Mouse (Mus musculus): Measurements from ENCODE around the gene Hspa1a. TPM values are rescaled to one million over a fixed set of nuclear protein-coding genes. Genes with fewer than 3 reads are reported as not detected.

Hspa1a gene
- 1,550 TPM for polyA plus RNA-seq (2017; shearing (Covaris generic))

GRCm38 (mm10) chr17:34972069-34972749, at the start of gene Hspa1a, which contains the start of gene Hspa1l:
TSS of gene Hspa1a (minus strand) at chr17:34972156.
TSS of gene Hspa1l (plus strand) at chr17:34972703.

GRCm38 (mm10) chr17:35016376-35016775, 44.4 kb upstream of the Hspa1a start, which contains the start of gene Vwa7:
TSS of gene Vwa7 (plus strand) at chr17:35016579.

GRCm38 (mm10) chr17:35000717-35001451, 28.9 kb upstream of the Hspa1a start, which contains the start of gene Vars:
TSS of gene Vars (plus strand) at chr17:35000987.

GRCm38 (mm10) chr17:34981690-34982180, 9.8 kb upstream of the Hspa1a start, which contains the start of gene Lsm2:
TSS of gene Lsm2 (plus strand) at chr17:34981862.

GRCm38 (mm10) chr17:34969822-34970221, 2.1 kb downstream of the Hspa1a start, which contains the start of gene Gm20481:
TSS of gene Gm20481 (plus strand) at chr17:34969912.

GRCm38 (mm10) chr17:34959130-34959778, 12.7 kb downstream of the Hspa1a start, which contains the start of gene Hspa1b:
TSS of gene Hspa1b (minus strand) at chr17:34959238.

GRCm38 (mm10) chr17:34931061-34931734, 40.8 kb downstream of the Hspa1a start, which contains the start of gene Neu1:
TSS of gene Neu1 (plus strand) at chr17:34931253.

Other genes starting within 250 kb of the Hspa1a start
- gene C4b, start 228.3 kb downstream of the Hspa1a start, polyA plus RNA-seq (2017; shearing (Covaris generic)) = not detected
- gene Cyp21a1, start 167.6 kb downstream of the Hspa1a start, polyA plus RNA-seq (2017; shearing (Covaris generic)) = not detected
- 25.8 TPM for gene Stk19, start 135.2 kb downstream of the Hspa1a start, polyA plus RNA-seq (2017; shearing (Covaris generic))
- gene Dxo, start 135.1 kb downstream of the Hspa1a start, polyA plus RNA-seq (2017; shearing (Covaris generic)) = 123 TPM
- 128 TPM for gene Skiv2l, start 121.9 kb downstream of the Hspa1a start, polyA plus RNA-seq (2017; shearing (Covaris generic))
- gene Nelfe, start 121.8 kb downstream of the Hspa1a start, polyA plus RNA-seq (2017; shearing (Covaris generic)) = 49.5 TPM
- gene Cfb, start 109.6 kb downstream of the Hspa1a start, polyA plus RNA-seq (2017; shearing (Covaris generic)) = not detected
- gene Zbtb12, start 92.7 kb downstream of the Hspa1a start, polyA plus RNA-seq (2017; shearing (Covaris generic)) = 0.21 TPM
- not detected for gene Gm20547, start 90.1 kb downstream of the Hspa1a start, polyA plus RNA-seq (2017; shearing (Covaris generic))
- 1.2 TPM for gene C2, start 73.9 kb downstream of the Hspa1a start, polyA plus RNA-seq (2017; shearing (Covaris generic))
- gene Ehmt2, start 73.7 kb downstream of the Hspa1a start, polyA plus RNA-seq (2017; shearing (Covaris generic)) = 57.8 TPM
- not detected for gene Slc44a4, start 57.7 kb downstream of the Hspa1a start, polyA plus RNA-seq (2017; shearing (Covaris generic))
- 74.6 TPM for gene Neu1, start 40.9 kb downstream of the Hspa1a start, polyA plus RNA-seq (2017; shearing (Covaris generic))
- 2,452 TPM for gene Hspa1b, start 12.9 kb downstream of the Hspa1a start, polyA plus RNA-seq (2017; shearing (Covaris generic))
- 125 TPM for gene Gm20481, start 2.2 kb downstream of the Hspa1a start, polyA plus RNA-seq (2017; shearing (Covaris generic))
- gene Hspa1l, start 547 bp upstream of the Hspa1a start, polyA plus RNA-seq (2017; shearing (Covaris generic)) = not detected
- 47.6 TPM for gene Lsm2, start 9.7 kb upstream of the Hspa1a start, polyA plus RNA-seq (2017; shearing (Covaris generic))
- gene Vars, start 28.8 kb upstream of the Hspa1a start, polyA plus RNA-seq (2017; shearing (Covaris generic)) = 182 TPM
- gene Vwa7, start 44.4 kb upstream of the Hspa1a start, polyA plus RNA-seq (2017; shearing (Covaris generic)) = 0.10 TPM
- gene Sapcd1, start 55.9 kb upstream of the Hspa1a start, polyA plus RNA-seq (2017; shearing (Covaris generic)) = not detected
- 2.2 TPM for gene Msh5, start 74.6 kb upstream of the Hspa1a start, polyA plus RNA-seq (2017; shearing (Covaris generic))
- 305 TPM for gene Clic1, start 77.8 kb upstream of the Hspa1a start, polyA plus RNA-seq (2017; shearing (Covaris generic))
- 1.00 TPM for gene Ddah2, start 86.9 kb upstream of the Hspa1a start, polyA plus RNA-seq (2017; shearing (Covaris generic))
- gene Ly6g6c, start 93.2 kb upstream of the Hspa1a start, polyA plus RNA-seq (2017; shearing (Covaris generic)) = not detected
- gene Mpig6b, start 94.0 kb upstream of the Hspa1a start, polyA plus RNA-seq (2017; shearing (Covaris generic)) = not detected
- gene Ly6g6e, start 104.7 kb upstream of the Hspa1a start, polyA plus RNA-seq (2017; shearing (Covaris generic)) = not detected
- gene Ly6g6d, start 105.9 kb upstream of the Hspa1a start, polyA plus RNA-seq (2017; shearing (Covaris generic)) = not detected
- not detected for gene Ly6g6f, start 113.5 kb upstream of the Hspa1a start, polyA plus RNA-seq (2017; shearing (Covaris generic))
- 88.6 TPM for gene Abhd16a, start 117.1 kb upstream of the Hspa1a start, polyA plus RNA-seq (2017; shearing (Covaris generic))
- gene Ly6g5c, start 136.1 kb upstream of the Hspa1a start, polyA plus RNA-seq (2017; shearing (Covaris generic)) = not detected
- 2.1 TPM for gene Ly6g5b, start 143.3 kb upstream of the Hspa1a start, polyA plus RNA-seq (2017; shearing (Covaris generic))
- 43.9 TPM for gene Gpank1, start 149.3 kb upstream of the Hspa1a start, polyA plus RNA-seq (2017; shearing (Covaris generic))
- gene Csnk2b, start 149.9 kb upstream of the Hspa1a start, polyA plus RNA-seq (2017; shearing (Covaris generic)) = 190 TPM
- 0.75 TPM for gene D17H6S53E, start 154.2 kb upstream of the Hspa1a start, polyA plus RNA-seq (2017; shearing (Covaris generic))
- not detected for gene Apom, start 159.9 kb upstream of the Hspa1a start, polyA plus RNA-seq (2017; shearing (Covaris generic))
- 75.1 TPM for gene Bag6, start 163.0 kb upstream of the Hspa1a start, polyA plus RNA-seq (2017; shearing (Covaris generic))
- 38.6 TPM for gene Prrc2a, start 192.7 kb upstream of the Hspa1a start, polyA plus RNA-seq (2017; shearing (Covaris generic))
- gene Aif1, start 203.9 kb upstream of the Hspa1a start, polyA plus RNA-seq (2017; shearing (Covaris generic)) = not detected
- 1.6 TPM for gene Lst1, start 216.3 kb upstream of the Hspa1a start, polyA plus RNA-seq (2017; shearing (Covaris generic))
- 849 TPM for gene Ltb, start 222.3 kb upstream of the Hspa1a start, polyA plus RNA-seq (2017; shearing (Covaris generic))
- gene Tnf, start 229.9 kb upstream of the Hspa1a start, polyA plus RNA-seq (2017; shearing (Covaris generic)) = 107 TPM
- gene Lta, start 233.2 kb upstream of the Hspa1a start, polyA plus RNA-seq (2017; shearing (Covaris generic)) = 42.5 TPM
- not detected for gene Gm16181, start 248.7 kb upstream of the Hspa1a start, polyA plus RNA-seq (2017; shearing (Covaris generic))

Data from effector memory CD4-positive, alpha-beta T cell, adult 5 months (primary cell).